Mouse (Mus musculus): ENCODE data around the gene Cdc5l. TPM values are rescaled to one million over a fixed set of nuclear protein-coding genes. Genes with fewer than 3 reads are reported as not detected.

The Cdc5l gene
- total and polyA plus RNA-seq, 3 experiments, result 45.2 to 69.6 (median 58.9) TPM

- H3K36me3 ChIP-seq (replicated peaks in 1 of 2; ENCODE audit: control insufficient read depth in 1 of 2, insufficient read depth in 1 of 2, low read length in 1 of 2), result no peaks in the 10 kb centered on the region
- H3K4me3 ChIP-seq (replicated peaks in 1 of 3; ENCODE audit: low read depth in 2 of 3, low read length in 2 of 3, poor library complexity in 1 of 3), result no peak overlapping the region
- TF ChIP-seq TCF12 (IDR thresholded peaks at IDR 0.05; ENCODE audit: low read depth, low read length), result no peak
- no peak for TF ChIP-seq IRF4 (IDR thresholded peaks at IDR 0.05; ENCODE audit: low read depth, low read length)
- no peak for TF ChIP-seq SMC3 (IDR thresholded peaks at IDR 0.05; ENCODE audit: low read depth, low read length)
- TF ChIP-seq ZMIZ1 (IDR thresholded peaks at IDR 0.05; ENCODE audit: low read depth, low read length), result no peak
- TF ChIP-seq EP300 (IDR thresholded peaks at IDR 0.05; ENCODE audit: low read length), result no peak
- TF ChIP-seq NRF1 (IDR thresholded peaks at IDR 0.05; ENCODE audit: low read depth, low read length), result no peak
- TF ChIP-seq SIN3A (IDR thresholded peaks at IDR 0.05; ENCODE audit: low read length), result no peak
- no peak for TF ChIP-seq RAD21 (IDR thresholded peaks at IDR 0.05; ENCODE audit: low read depth, low read length)
- no peak for TF ChIP-seq JUN (IDR thresholded peaks at IDR 0.05; ENCODE audit: insufficient read depth, low read depth, low read length)
- no peak for TF ChIP-seq CHD1 (IDR thresholded peaks at IDR 0.05; ENCODE audit: low read depth, low read length)
- no peak for TF ChIP-seq POLR2AphosphoS2 (IDR thresholded peaks at IDR 0.05; ENCODE audit: low read depth, low read length)
- no peak for TF ChIP-seq MXI1 (IDR thresholded peaks at IDR 0.05; ENCODE audit: low read depth, low read length)
- TF ChIP-seq USF2 (conservative IDR thresholded peaks at IDR 0.05; ENCODE audit: low read depth, low read length), result no peak
- no peak for TF ChIP-seq CTCF (conservative IDR thresholded peaks at IDR 0.05 in 1 of 2, IDR thresholded peaks at IDR 0.05 in 1 of 2; ENCODE audit: low read depth in 2 of 2, low read length in 2 of 2)
- TF ChIP-seq MEF2A (IDR thresholded peaks at IDR 0.05; ENCODE audit: borderline replicate concordance, low read depth, low read length), result no peak
- TF ChIP-seq MYC (IDR thresholded peaks at IDR 0.05; ENCODE audit: low read depth, low read length), result no peak
- no peaks in the 10 kb centered on the region for H3K27me3 ChIP-seq (replicated peaks)
- H3K4me2 ChIP-seq (ENCODE audit: insufficient read depth, low read depth, poor library complexity, severe bottlenecking), result no peak overlapping the region
- H3K27ac ChIP-seq (ENCODE audit: insufficient read depth, low read depth), result no peak overlapping the region
- peaks cover 0 to 4% of the 10 kb centered on the region in 2 experiments; a peak in 1 of 4 replicates for H3K4me1 ChIP-seq (ENCODE audit: control insufficient read depth in 1 of 2, insufficient read depth in 2 of 2)
- dilution Hi-C loops (cut with MboI; ENCODE audit: extremely low pct_ligation_motif_present, extremely low pct_unique_long_range_greater_than_20kb, low sequenced_read_pairs) (no loop called here), in situ Hi-C loops (cut with MboI; ENCODE audit: low pct_ligation_motif_present, low pct_unique_long_range_greater_than_20kb, low sequenced_read_pairs) (no loop called here)
- DNase-seq (ENCODE audit: extremely low read depth), result no peak
- H3K79me2 ChIP-seq (replicated peaks; ENCODE audit: control insufficient read depth, extremely low read depth, insufficient read depth, poor library complexity, severe bottlenecking), result no peaks in the 10 kb centered on the region
- H3K9me3 ChIP-seq (replicated peaks; ENCODE audit: low read length), result no peaks in the 10 kb centered on the region
- H3K9ac ChIP-seq (ENCODE audit: insufficient read depth, low read depth), result no peak overlapping the region
Observed at GRCm38 (mm10) chr17:45359443-45359842, 74.1 kb downstream of the Cdc5l start.

- Histone ChIP-seq H3K27ac (ENCODE audit: insufficient read depth, low read depth) (no peak overlapping the region), H3K4me3 (replicated peaks in 1 of 3; ENCODE audit: low read depth in 2 of 3, low read length in 2 of 3, poor library complexity in 1 of 3) (no peak overlapping the region), H3K9me3 (replicated peaks; ENCODE audit: low read length) (no peaks in the 10 kb centered on the region), H3K36me3 (replicated peaks in 1 of 2; ENCODE audit: control insufficient read depth in 1 of 2, insufficient read depth in 1 of 2, low read length in 1 of 2) (no peaks in the 10 kb centered on the region), H3K9ac (ENCODE audit: insufficient read depth, low read depth) (no peak overlapping the region), H3K4me2 (ENCODE audit: insufficient read depth, low read depth, poor library complexity, severe bottlenecking) (no peak overlapping the region), H3K4me1 (ENCODE audit: control insufficient read depth in 1 of 2, insufficient read depth in 2 of 2) (peaks cover 0 to 4% of the 10 kb centered on the region in 2 experiments; a peak in 1 of 4 replicates), H3K27me3 (replicated peaks) (no peaks in the 10 kb centered on the region), H3K79me2 (replicated peaks; ENCODE audit: control insufficient read depth, extremely low read depth, insufficient read depth, poor library complexity, severe bottlenecking) (no peaks in the 10 kb centered on the region)
- in situ Hi-C loops (cut with MboI; ENCODE audit: low pct_ligation_motif_present, low pct_unique_long_range_greater_than_20kb, low sequenced_read_pairs) (no loop called here), dilution Hi-C loops (cut with MboI; ENCODE audit: extremely low pct_ligation_motif_present, extremely low pct_unique_long_range_greater_than_20kb, low sequenced_read_pairs) (no loop called here)
- TF ChIP-seq JUND (conservative IDR thresholded peaks at IDR 0.05; ENCODE audit: low read depth, low read length) (no peak), HCFC1 (IDR thresholded peaks at IDR 0.05; ENCODE audit: low read depth, low read length) (no peak), NRF1 (IDR thresholded peaks at IDR 0.05; ENCODE audit: low read depth, low read length) (no peak), CHD2 (IDR thresholded peaks at IDR 0.05; ENCODE audit: low read length) (no peak), NELFE (IDR thresholded peaks at IDR 0.05; ENCODE audit: low read depth, low read length) (no peak), SMC3 (IDR thresholded peaks at IDR 0.05; ENCODE audit: low read depth, low read length) (no peak), E2F4 (IDR thresholded peaks at IDR 0.05; ENCODE audit: insufficient replicate concordance, low read depth, low read length) (no peak), USF1 (IDR thresholded peaks at IDR 0.05; ENCODE audit: low read depth, low read length) (no peak), MAFK (IDR thresholded peaks at IDR 0.05; ENCODE audit: insufficient replicate concordance, low read length) (no peak), UBTF (IDR thresholded peaks at IDR 0.05; ENCODE audit: low read depth, low read length) (no peak), TCF12 (IDR thresholded peaks at IDR 0.05; ENCODE audit: low read depth, low read length) (no peak), ETS1 (conservative IDR thresholded peaks at IDR 0.05; ENCODE audit: low read depth, low read length) (no peak), RAD21 (IDR thresholded peaks at IDR 0.05; ENCODE audit: low read depth, low read length) (no peak), USF2 (conservative IDR thresholded peaks at IDR 0.05; ENCODE audit: low read depth, low read length) (no peak), RCOR1 (conservative IDR thresholded peaks at IDR 0.05; ENCODE audit: low read depth, low read length) (no peak), POLR2AphosphoS2 (IDR thresholded peaks at IDR 0.05; ENCODE audit: low read depth, low read length) (no peak), KAT2A (IDR thresholded peaks at IDR 0.05; ENCODE audit: insufficient replicate concordance, low read length) (no peak)
- no peak for DNase-seq (ENCODE audit: extremely low read depth)
Observed at GRCm38 (mm10) chr17:45356431-45356830, 77.1 kb downstream of the Cdc5l start.

All from CH12.LX (cell line).